In the genomic region with DNA sequence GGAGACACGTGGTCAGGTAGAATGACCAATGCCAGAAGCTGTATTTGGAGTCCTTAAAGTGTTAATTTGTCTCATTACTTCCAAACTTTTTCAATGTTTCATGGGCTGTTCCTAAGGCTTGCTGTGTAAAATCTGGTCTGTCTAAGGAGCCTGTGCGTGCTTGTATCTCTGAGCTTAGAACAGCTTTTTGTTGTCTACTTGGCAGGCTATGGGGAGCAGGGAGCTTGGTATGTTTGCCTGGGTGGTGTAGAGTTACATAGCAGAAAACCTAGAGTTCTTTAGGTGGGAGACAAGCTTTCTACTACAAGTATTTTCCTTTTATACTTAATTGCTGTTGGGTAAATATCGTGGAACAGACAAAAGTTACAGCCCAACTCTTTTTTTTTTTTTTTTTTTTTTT, we compare ENCODE assay signal across 17 mouse cellular contexts.
DNase-seq lines count a peak whose midpoint lies in the region; ATAC-seq and TF ChIP-seq lines count a peak whose summit lies in the region.
"Had no signal": no experiment of that assay in that cellular context is flagged by ENCODE, and none has a peak within 500 bp of the region (broad histone marks: within the 10 kb centered on the region; RNA-seq: fewer than 3 reads in every experiment).

No protein-coding gene starts in this region.

- ATAC-seq in kidney, postnatal 0 days (replicated peaks; ENCODE audit: low FRiP score, low read depth), result no peak; the same call in 1 of the 2 replicates
- ATAC-seq in limb, embryonic 13.5 days (ENCODE audit: low FRiP score, low read depth), result 0 out of 2 replicates have a peak, but pooled peaks have one; percentile 58
- ATAC-seq: forebrain, postnatal 0 days; liver, embryonic 12.5 days had no signal

- H3K4me2 ChIP-seq in kidney, postnatal 0 days (ENCODE audit: low read length), result no peak overlapping the region
- H3K4me2 ChIP-seq in limb, embryonic 13.5 days (replicated peaks), result no peak overlapping the region
- H3K4me2 ChIP-seq: hindbrain, embryonic 15.5 days; liver, embryonic 12.5 days had no signal

- peak overlapping the region; percentile 31; the same call in 1 of the 2 replicates for H3K27ac ChIP-seq in kidney, postnatal 0 days
- peak overlapping the region; percentile 55; the same call in 1 of the 2 replicates for H3K27ac ChIP-seq in limb, embryonic 13.5 days
- H3K27ac ChIP-seq in thymus, adult 2 months (ENCODE audit: control insufficient read depth, insufficient read depth, low read length), result no peak overlapping the region
- H3K27ac ChIP-seq: hindbrain, embryonic 15.5 days; liver, embryonic 12.5 days had no signal

- intact Hi-C loops in heart, postnatal 14 days (cut with DNase I), result no loop called here

- H3K36me3 ChIP-seq in kidney, postnatal 0 days (ENCODE audit: insufficient read depth, low read length), result no peaks in the 10 kb centered on the region
- H3K36me3 ChIP-seq in limb, embryonic 13.5 days, result peaks cover 12% of the 10 kb centered on the region
- no peaks in the 10 kb centered on the region for H3K36me3 ChIP-seq in thymus, adult 2 months (ENCODE audit: control insufficient read depth, insufficient read depth, low read length)
- H3K36me3 ChIP-seq: hindbrain, embryonic 15.5 days; liver, embryonic 12.5 days had no signal

- TF ChIP-seq POLR2A in thymus, adult 2 months (IDR thresholded peaks at IDR 0.05; ENCODE audit: control insufficient read depth, extremely low read depth, insufficient read depth, low read length, poor library complexity), result no peak

- H3K4me1 ChIP-seq in kidney, postnatal 0 days (replicated peaks; ENCODE audit: insufficient read depth, low read length), result peaks cover 8% of the 10 kb centered on the region
- peaks cover 55% of the 10 kb centered on the region for H3K4me1 ChIP-seq in limb, embryonic 13.5 days
- no peaks in the 10 kb centered on the region for H3K4me1 ChIP-seq in thymus, adult 2 months (replicated peaks; ENCODE audit: control insufficient read depth, insufficient read depth, low read length)
- H3K4me1 ChIP-seq: hindbrain, embryonic 15.5 days; liver, embryonic 12.5 days had no signal

- H3K4me3 ChIP-seq in kidney, postnatal 0 days (replicated peaks; ENCODE audit: low read depth, low read length), result no peak overlapping the region
- no peak overlapping the region for H3K4me3 ChIP-seq in limb, embryonic 13.5 days
- H3K4me3 ChIP-seq in thymus, adult 2 months (ENCODE audit: control insufficient read depth, insufficient read depth, low read length), result no peak overlapping the region
- H3K4me3 ChIP-seq: hindbrain, embryonic 15.5 days; liver, embryonic 12.5 days had no signal

- 25% methylated on average over 3 of the region's 3 CpGs for WGBS in kidney, postnatal 0 days
- 11% methylated on average over 3 of the region's 3 CpGs for WGBS in limb, embryonic 13.5 days
- WGBS in thymus, adult 2 months, result 89% methylated on average over 3 of the region's 3 CpGs

- no peaks in the 10 kb centered on the region for H3K27me3 ChIP-seq in kidney, postnatal 0 days (ENCODE audit: insufficient read depth, low read length)
- H3K27me3 ChIP-seq in limb, embryonic 13.5 days, result no peaks in the 10 kb centered on the region
- no peaks in the 10 kb centered on the region for H3K27me3 ChIP-seq in thymus, adult 2 months (ENCODE audit: control insufficient read depth, insufficient read depth, low read length)
- H3K27me3 ChIP-seq: hindbrain, embryonic 15.5 days; liver, embryonic 12.5 days had no signal

- H3K9me3 ChIP-seq in kidney, postnatal 0 days (replicated peaks; ENCODE audit: low read length), result no peaks in the 10 kb centered on the region
- H3K9me3 ChIP-seq in limb, embryonic 13.5 days, result no peaks in the 10 kb centered on the region
- H3K9me3 ChIP-seq: hindbrain, embryonic 15.5 days; liver, embryonic 12.5 days had no signal

- H3K9ac ChIP-seq in kidney, postnatal 0 days (ENCODE audit: low read depth, low read length), result no peak overlapping the region
- H3K9ac ChIP-seq in limb, embryonic 13.5 days, result no peak overlapping the region
- H3K9ac ChIP-seq: forebrain, postnatal 0 days; hindbrain, embryonic 15.5 days; liver, embryonic 12.5 days had no signal

- no peak for TF ChIP-seq CTCF in kidney, postnatal 0 days (IDR thresholded peaks at IDR 0.05; ENCODE audit: low read depth)
- TF ChIP-seq CTCF in thymus, adult 2 months (IDR thresholded peaks at IDR 0.05; ENCODE audit: borderline replicate concordance, control insufficient read depth, extremely low read depth, insufficient read depth, low read length, poor library complexity), result no peak

- peak; percentile 11 for DNase-seq in heart, adult 11 months
- DNase-seq in heart, postnatal 14 days, result no peak
- peak; percentile 84 for DNase-seq in kidney, postnatal 0 days (ENCODE audit: low spot score)
- no peak for DNase-seq in kidney, postnatal 10 days
- DNase-seq in spleen, postnatal 10 days (ENCODE audit: low spot score in 2 of 2), result no peak
- DNase-seq in thymus, adult 2 months, result no peak
- DNase-seq: adrenal gland, postnatal 14 days; cerebellum, adult 2 months; forebrain, postnatal 0 days; gastrocnemius, postnatal 25 days; lung, adult 2 months; lung, postnatal 4 days; midbrain, embryonic 14.5 days; thymus, postnatal 36 days had no signal

Comparison
In these comparisons a context has a peak if more than half of its experiments do, and no peak if none do; other contexts are left out.
1. DNase-seq: peak in heart, adult 11 months (single experiment) and kidney, postnatal 0 days (single experiment); none in heart, postnatal 14 days (0 of 2), kidney, postnatal 10 days (single experiment), spleen, postnatal 10 days (0 of 2) and thymus, adult 2 months (single experiment).